ENCODE assay signal across 8 mouse cellular contexts in the genomic region with DNA sequence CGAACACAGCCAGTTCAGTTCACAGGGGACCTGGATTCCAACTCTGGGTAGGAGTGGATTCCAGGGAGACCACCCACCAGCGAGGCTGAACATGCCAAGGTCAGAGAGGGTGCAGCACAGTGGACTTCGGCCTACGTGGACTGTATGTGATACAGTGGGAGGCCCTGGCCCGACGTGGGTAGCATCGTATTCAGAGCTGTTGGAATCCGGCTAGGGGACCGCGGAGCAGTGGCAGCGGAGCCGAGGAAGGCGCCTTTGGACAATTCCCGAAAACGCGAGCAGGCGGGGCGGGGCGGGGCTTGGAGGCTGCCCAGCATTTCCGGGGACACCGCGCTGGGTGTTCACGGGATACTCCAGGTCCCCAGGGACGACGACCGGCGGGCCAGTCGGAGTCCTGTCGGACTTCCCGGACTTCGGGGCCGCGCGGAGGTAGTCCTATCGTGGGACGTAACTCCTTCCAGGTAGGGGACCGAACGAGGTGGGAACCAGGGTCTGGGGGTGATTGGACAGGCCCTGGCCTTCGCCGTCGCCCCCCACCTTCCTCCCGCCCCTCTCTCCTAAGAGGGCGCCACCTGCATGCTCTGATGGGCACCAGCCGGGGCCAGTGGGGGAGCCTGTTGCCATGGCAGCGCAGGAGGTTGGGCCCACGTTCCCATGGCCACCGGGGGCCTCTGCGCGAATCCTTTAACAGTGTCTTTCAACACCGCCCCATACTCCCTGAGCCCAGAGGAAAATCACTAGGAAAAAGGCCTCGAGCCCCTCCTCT. TPM values are rescaled to one million over a fixed set of nuclear protein-coding genes. Genes with fewer than 3 reads are reported as not detected.
DNase-seq lines count a peak whose midpoint lies in the region; ATAC-seq and TF ChIP-seq lines count a peak whose summit lies in the region.

A gene (plus strand): TSS at position 311 of the 766 bp plus-strand sequence.

- peak; percentile 73 for DNase-seq in A20 (ENCODE audit: low read depth, low spot score)
- DNase-seq in brain, embryonic 18.5 days (ENCODE audit: low read depth, low spot score): peak; percentile 83
- peak; percentile 97 for DNase-seq in forebrain, embryonic 11.5 days (ENCODE audit: low spot score)
- DNase-seq in kidney, postnatal 10 days: peak; percentile 93
- DNase-seq in liver, adult 2 months (ENCODE audit: extremely low read depth, low read depth, low spot score): peak; percentile 64
- DNase-seq in spleen, postnatal 36 days (ENCODE audit: low spot score in 2 of 2): peak; percentile 80 to 82

- H3K27ac ChIP-seq in forebrain, embryonic 11.5 days (ENCODE audit: low read depth, low read length): peak within 1 kb of the TSS; percentile 92
- H3K27ac ChIP-seq in heart, embryonic 14.5 days (replicated peaks in 1 of 2; ENCODE audit: control insufficient read depth in 1 of 2, insufficient read depth in 1 of 2, low read depth in 2 of 2, low read length in 2 of 2): peak within 1 kb of the TSS; percentile 99
- H3K27ac ChIP-seq in liver, adult 2 months (replicated peaks; ENCODE audit: insufficient read depth, low read depth, low read length): peak within 1 kb of the TSS; percentile 83

- H3K4me3 ChIP-seq in forebrain, embryonic 11.5 days (ENCODE audit: low read depth, low read length): peak within 1 kb of the TSS; percentile 46
- peak within 1 kb of the TSS; percentile 59 to 61 for H3K4me3 ChIP-seq in heart, embryonic 14.5 days (ENCODE audit: control insufficient read depth in 1 of 2, insufficient read depth in 1 of 2, low read depth in 1 of 2, low read length in 2 of 2)
- peak within 1 kb of the TSS; percentile 80 for H3K4me3 ChIP-seq in liver, adult 2 months (ENCODE audit: insufficient read depth, low read depth, low read length)
- peak within 1 kb of the TSS; percentile 63 for H3K4me3 ChIP-seq in myocyte

- WGBS in forebrain, embryonic 11.5 days: 2% methylated on average over 51 of the region's 51 CpGs
- WGBS in heart, embryonic 14.5 days: under 1% methylated on average over 44 of the region's 51 CpGs
- 3% methylated on average over 50 of the region's 51 CpGs for WGBS in liver, adult 2 months

- H3K9ac ChIP-seq in forebrain, embryonic 11.5 days (ENCODE audit: low read length): peak within 1 kb of the TSS; percentile 66
- H3K9ac ChIP-seq in heart, embryonic 14.5 days (ENCODE audit: low read length): peak within 1 kb of the TSS; percentile 79
- H3K9ac ChIP-seq in liver, adult 2 months (ENCODE audit: low read depth, low read length): peak within 1 kb of the TSS; percentile 64

- 0 out of 2 replicates have a peak, but pooled peaks have one; percentile 42 for TF ChIP-seq POLR2A in liver, adult 2 months (IDR thresholded peaks at IDR 0.05; ENCODE audit: extremely low read depth, insufficient read depth, low read length)
- peak; percentile 70 for TF ChIP-seq POLR2A in myocyte (IDR thresholded peaks at IDR 0.05; ENCODE audit: insufficient read length, low read depth)

- no peaks in the 10 kb centered on the region for H3K27me3 ChIP-seq in forebrain, embryonic 11.5 days (ENCODE audit: control insufficient read depth, insufficient read depth, low read length)
- no peaks in the 10 kb centered on the region for H3K27me3 ChIP-seq in heart, embryonic 14.5 days (ENCODE audit: control insufficient read depth, insufficient read depth, low read length)
- no peaks in the 10 kb centered on the region for H3K27me3 ChIP-seq in liver, adult 2 months (ENCODE audit: control insufficient read depth, insufficient read depth, low read length)
- H3K27me3 ChIP-seq in myocyte (ENCODE audit: control insufficient read depth, insufficient read depth, insufficient read length): no peaks in the 10 kb centered on the region

- H3K79me2 ChIP-seq in liver, adult 2 months (ENCODE audit: control insufficient read depth, insufficient read depth, low read length): 0 out of 2 replicates have a peak, but pooled peaks cover 3% of the 10 kb centered on the region
- peaks cover 35% of the 10 kb centered on the region for H3K79me2 ChIP-seq in myocyte (ENCODE audit: control insufficient read depth, insufficient read depth)

- H3K9me3 ChIP-seq in forebrain, embryonic 11.5 days (ENCODE audit: control insufficient read depth, low read length): no peaks in the 10 kb centered on the region
- H3K9me3 ChIP-seq in heart, embryonic 14.5 days (ENCODE audit: control insufficient read depth, low read length): no peaks in the 10 kb centered on the region

- peak within 1 kb of the TSS; percentile 68 for H3K4me2 ChIP-seq in forebrain, embryonic 11.5 days (ENCODE audit: low read depth, low read length, severe bottlenecking)
- peak within 1 kb of the TSS; percentile 79 for H3K4me2 ChIP-seq in heart, embryonic 14.5 days (ENCODE audit: low read length)
- H3K4me2 ChIP-seq in myocyte (ENCODE audit: low read depth): peak within 1 kb of the TSS; percentile 98

- H3K4me1 ChIP-seq in forebrain, embryonic 11.5 days (replicated peaks; ENCODE audit: control insufficient read depth, insufficient read depth, low read length): peaks cover 27% of the 10 kb centered on the region
- H3K4me1 ChIP-seq in heart, embryonic 14.5 days (ENCODE audit: control insufficient read depth in 2 of 2, insufficient read depth in 2 of 2, low read length in 2 of 2): peaks cover 24 to 46% of the 10 kb centered on the region in 2 experiments
- H3K4me1 ChIP-seq in liver, adult 2 months (ENCODE audit: control insufficient read depth, insufficient read depth, low read length): peaks cover 10% of the 10 kb centered on the region

- H3K36me3 ChIP-seq in forebrain, embryonic 11.5 days (ENCODE audit: control insufficient read depth, insufficient read depth, low read length): no peaks in the 10 kb centered on the region
- H3K36me3 ChIP-seq in heart, embryonic 14.5 days (ENCODE audit: control insufficient read depth, insufficient read depth, low read length): no peaks in the 10 kb centered on the region
- H3K36me3 ChIP-seq in liver, adult 2 months (ENCODE audit: control insufficient read depth, insufficient read depth, low read length): no peaks in the 10 kb centered on the region
- no peaks in the 10 kb centered on the region for H3K36me3 ChIP-seq in myocyte (ENCODE audit: control insufficient read depth, insufficient read depth)

- no peak for TF ChIP-seq CTCF in liver, adult 2 months (IDR thresholded peaks at IDR 0.05; ENCODE audit: low read depth, low read length)

- peak within 1 kb of the TSS; percentile 29 for H3ac ChIP-seq in myocyte (ENCODE audit: control insufficient read depth, insufficient read length)

- peak; percentile 97 for ATAC-seq in forebrain, embryonic 11.5 days (replicated peaks; ENCODE audit: low FRiP score)
- peak; percentile 84 for ATAC-seq in heart, embryonic 14.5 days (ENCODE audit: insufficient number of reproducible peaks, insufficient read depth, low FRiP score, low read depth)

TF ChIP-seq in myocyte, 11 proteins besides CTCF, POLR2A, EP300 and RAD21:
- peak in 1 of 3 experiments; percentile 2 for TF ChIP-seq MYOG (IDR thresholded peaks at IDR 0.05; ENCODE audit: control insufficient read depth in 1 of 3, insufficient read depth in 1 of 3, insufficient read length in 2 of 3, low read depth in 2 of 3)
- no peak for TF ChIP-seq USF1 (IDR thresholded peaks at IDR 0.05; ENCODE audit: low read depth)
- no peak for TF ChIP-seq MAX (IDR thresholded peaks at IDR 0.05; ENCODE audit: low read depth)
- TF ChIP-seq E2F4 (IDR thresholded peaks at IDR 0.05; ENCODE audit: insufficient read depth): peak; percentile 4
- peak; percentile 57 for TF ChIP-seq POLR2AphosphoS2 (IDR thresholded peaks at IDR 0.05; ENCODE audit: insufficient read length, low read depth)
TF ChIP-seq in myocyte: peak in this region for 3.

RNA-seq across cellular contexts. Expression of the gene that starts here (rescaled TPM):
- polyA plus RNA-seq in forebrain, embryonic 11.5 days (2014; fragmentation: Nextera tagmentation; extraction: Ambion mirVana): 15.7 and 17.3 TPM in 2 replicates
- 11.8 and 12.4 TPM in 2 replicates for polyA plus RNA-seq in heart, embryonic 14.5 days (2014; fragmentation: Nextera tagmentation; extraction: Ambion mirVana)
- total RNA-seq in liver, adult 2 months (2014; rRNA removed): 3.7 and 5.4 TPM in 2 replicates
- polyA plus RNA-seq in liver, adult 2 months (2012; rRNA removed): 4.0 and 4.4 TPM in 2 replicates
- 11.4 TPM for polyA plus RNA-seq in myocyte (2012; fragmentation: generic; extraction: Trizol)

Comparison
In these comparisons a context has a peak if more than half of its experiments do, and no peak if none do; other contexts are left out.
1. Peak in every context shown above with its lines: DNase-seq, ATAC-seq, H3K4me3 ChIP-seq and H3K27ac ChIP-seq.